Mouse (Mus musculus): ENCODE measurements at regions not wholly inside any gene's neighbourhood (a gene's known extent, or its start where the extent isn't known, plus 50 kb on each side); places are given as distances from the start of the nearest gene placed in this dataset.

DNA sequence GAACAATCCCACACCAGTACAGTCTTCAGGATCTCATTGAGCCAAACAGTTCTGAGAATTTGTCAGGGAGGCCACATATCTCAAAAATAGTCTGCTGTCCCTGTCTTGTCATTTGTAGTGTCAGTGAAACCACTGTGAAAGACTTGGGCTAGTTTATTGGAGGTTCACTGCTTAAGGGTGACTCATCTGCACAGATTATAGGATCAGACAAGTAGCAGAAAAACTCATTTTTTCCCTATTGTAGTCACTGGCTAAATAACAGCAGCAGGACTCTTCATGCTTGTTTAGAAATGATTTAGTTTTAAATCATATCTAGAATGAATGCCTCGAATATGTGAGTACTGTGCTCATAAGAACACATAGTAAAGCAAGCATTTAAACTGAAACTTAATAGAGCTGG lies 475.2 kb upstream of the Marcks start:
- TF ChIP-seq TAL1 (conservative IDR thresholded peaks at IDR 0.05; ENCODE audit: low read depth, low read length) = no peak
- TF ChIP-seq CTCF (IDR thresholded peaks at IDR 0.05; ENCODE audit: low read depth, low read length) = no peak
- TF ChIP-seq GATA1 (IDR thresholded peaks at IDR 0.05; ENCODE audit: borderline replicate concordance, low read length) = no peak
- no peak for TF ChIP-seq GATA2 (IDR thresholded peaks at IDR 0.05; ENCODE audit: borderline replicate concordance, low read depth, low read length)
- no peak for TF ChIP-seq POLR2AphosphoS5 (IDR thresholded peaks at IDR 0.05; ENCODE audit: insufficient replicate concordance, low read depth, low read length)

All from G1E (cell line).